In genomic region chr12:31008171-31008570, GRCm38 (mm10) we compare ENCODE assay signal across 8 mouse cellular contexts.
DNase-seq lines count a peak whose midpoint lies in the region; ATAC-seq and TF ChIP-seq lines count a peak whose summit lies in the region.

No protein-coding gene starts in this region.

- H3K9me3 ChIP-seq in forebrain, postnatal 0 days (ENCODE audit: low read length): no peaks in the 10 kb centered on the region
- no peaks in the 10 kb centered on the region for H3K9me3 ChIP-seq in forebrain, embryonic 11.5 days (ENCODE audit: control insufficient read depth, low read length)
- H3K9me3 ChIP-seq in midbrain, embryonic 14.5 days (ENCODE audit: control insufficient read depth, low read length): no peaks in the 10 kb centered on the region
- H3K9me3 ChIP-seq in midbrain, embryonic 15.5 days: no peaks in the 10 kb centered on the region

- ATAC-seq in forebrain, postnatal 0 days: no peak
- no peak for ATAC-seq in forebrain, embryonic 11.5 days (replicated peaks; ENCODE audit: low FRiP score)
- no peak for ATAC-seq in midbrain, embryonic 14.5 days (ENCODE audit: low FRiP score, low TSS enrichment)
- no peak for ATAC-seq in midbrain, embryonic 15.5 days (replicated peaks)
- ATAC-seq in megakaryocyte progenitor cell, adult 5-6 weeks (replicated peaks; ENCODE audit: poor library complexity): peak; percentile 87

- peak; percentile 64 for TF ChIP-seq CTCF in forebrain, postnatal 0 days (IDR thresholded peaks at IDR 0.05; ENCODE audit: low read depth)

- 30% methylated on average over 6 of the region's 6 CpGs for WGBS in forebrain, postnatal 0 days
- WGBS in forebrain, embryonic 11.5 days: 32% methylated on average over 6 of the region's 6 CpGs
- WGBS in midbrain, embryonic 14.5 days: 32% methylated on average over 6 of the region's 6 CpGs
- 33% methylated on average over 6 of the region's 6 CpGs for WGBS in midbrain, embryonic 15.5 days

- peak; percentile 30 for DNase-seq in forebrain, postnatal 0 days
- no peak for DNase-seq in forebrain, embryonic 11.5 days (ENCODE audit: low spot score)
- DNase-seq in midbrain, embryonic 14.5 days: peak; percentile 52
- DNase-seq in adrenal gland, postnatal 10 days: peak; percentile 71
- peak; percentile 18 for DNase-seq in induced T-regulatory cell, adult 2 months (ENCODE audit: low read depth)
- no peak for DNase-seq in spleen, postnatal 14 days (ENCODE audit: low spot score in 2 of 2)

- no peaks in the 10 kb centered on the region for H3K27me3 ChIP-seq in forebrain, postnatal 0 days (ENCODE audit: insufficient read depth, low read length)
- H3K27me3 ChIP-seq in forebrain, embryonic 11.5 days (ENCODE audit: control insufficient read depth, insufficient read depth, low read length): no peaks in the 10 kb centered on the region
- H3K27me3 ChIP-seq in midbrain, embryonic 14.5 days (ENCODE audit: control insufficient read depth, insufficient read depth, low read length): no peaks in the 10 kb centered on the region
- no peaks in the 10 kb centered on the region for H3K27me3 ChIP-seq in midbrain, embryonic 15.5 days (replicated peaks)

- H3K4me3 ChIP-seq in forebrain, postnatal 0 days (ENCODE audit: low read depth, low read length): no peak overlapping the region
- H3K4me3 ChIP-seq in forebrain, embryonic 11.5 days (ENCODE audit: low read depth, low read length): no peak overlapping the region
- H3K4me3 ChIP-seq in midbrain, embryonic 14.5 days (replicated peaks; ENCODE audit: low read depth, low read length): no peak overlapping the region
- H3K4me3 ChIP-seq in midbrain, embryonic 15.5 days: no peak overlapping the region

- H3K4me2 ChIP-seq in forebrain, postnatal 0 days (ENCODE audit: low read depth): no peak overlapping the region
- no peak overlapping the region for H3K4me2 ChIP-seq in forebrain, embryonic 11.5 days (ENCODE audit: low read depth, low read length, severe bottlenecking)
- no peak overlapping the region for H3K4me2 ChIP-seq in midbrain, embryonic 14.5 days (ENCODE audit: low read length)
- no peak overlapping the region for H3K4me2 ChIP-seq in midbrain, embryonic 15.5 days

- no peak overlapping the region for H3K27ac ChIP-seq in forebrain, postnatal 0 days (ENCODE audit: low read depth, low read length)
- no peak overlapping the region for H3K27ac ChIP-seq in forebrain, embryonic 11.5 days (ENCODE audit: low read depth, low read length)
- H3K27ac ChIP-seq in midbrain, embryonic 14.5 days (replicated peaks; ENCODE audit: low read depth, low read length): no peak overlapping the region
- H3K27ac ChIP-seq in midbrain, embryonic 15.5 days: no peak overlapping the region

- no peaks in the 10 kb centered on the region for H3K4me1 ChIP-seq in forebrain, postnatal 0 days (ENCODE audit: insufficient read depth)
- H3K4me1 ChIP-seq in forebrain, embryonic 11.5 days (replicated peaks; ENCODE audit: control insufficient read depth, insufficient read depth, low read length): no peaks in the 10 kb centered on the region
- no peaks in the 10 kb centered on the region for H3K4me1 ChIP-seq in midbrain, embryonic 14.5 days (ENCODE audit: control insufficient read depth, insufficient read depth, low read length)
- H3K4me1 ChIP-seq in midbrain, embryonic 15.5 days: no peaks in the 10 kb centered on the region

- no peak overlapping the region for H3K9ac ChIP-seq in forebrain, postnatal 0 days
- H3K9ac ChIP-seq in forebrain, embryonic 11.5 days (ENCODE audit: low read length): no peak overlapping the region
- H3K9ac ChIP-seq in midbrain, embryonic 14.5 days (replicated peaks; ENCODE audit: low read length): no peak overlapping the region
- no peak overlapping the region for H3K9ac ChIP-seq in midbrain, embryonic 15.5 days

- H3K36me3 ChIP-seq in forebrain, postnatal 0 days (ENCODE audit: insufficient read depth): no peaks in the 10 kb centered on the region
- H3K36me3 ChIP-seq in forebrain, embryonic 11.5 days (ENCODE audit: control insufficient read depth, insufficient read depth, low read length): no peaks in the 10 kb centered on the region
- no peaks in the 10 kb centered on the region for H3K36me3 ChIP-seq in midbrain, embryonic 14.5 days (ENCODE audit: control insufficient read depth, insufficient read depth, low read length)
- no peaks in the 10 kb centered on the region for H3K36me3 ChIP-seq in midbrain, embryonic 15.5 days (replicated peaks)

Comparison
In these comparisons a context has a peak if more than half of its experiments do, and no peak if none do; other contexts are left out.
1. DNase-seq: peak in forebrain, postnatal 0 days (single experiment), midbrain, embryonic 14.5 days (single experiment), adrenal gland, postnatal 10 days (single experiment) and induced T-regulatory cell, adult 2 months (single experiment); none in forebrain, embryonic 11.5 days (single experiment) and spleen, postnatal 14 days (0 of 2).